25 mouse cellular contexts compared by ENCODE assay signal in the genomic region with DNA sequence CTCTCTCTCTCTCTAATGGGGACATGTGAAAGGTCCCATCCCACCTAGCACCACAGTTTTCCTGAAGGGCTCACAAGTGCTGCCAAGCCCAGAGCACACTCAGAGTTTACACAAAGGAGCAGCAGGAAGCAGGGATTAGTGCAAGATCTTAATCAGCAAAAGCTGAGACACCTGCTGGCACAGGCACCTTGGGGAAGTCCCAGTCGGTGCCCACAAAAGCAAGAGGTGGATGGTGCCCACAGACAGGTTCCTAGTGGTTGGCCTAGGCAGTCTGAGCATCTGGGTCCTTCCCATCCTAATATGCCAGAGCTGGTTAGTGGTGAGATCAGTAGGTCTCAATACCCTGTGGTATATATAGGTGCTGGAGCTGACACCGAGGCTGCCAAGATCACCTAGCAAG. TPM values are rescaled to one million over a fixed set of nuclear protein-coding genes. Genes with fewer than 3 reads are reported as not detected.
A peak's percentile ranks its signal among the peaks of the same experiment; 100 is the strongest.
DNase-seq lines count a peak whose midpoint lies in the region; ATAC-seq and TF ChIP-seq lines count a peak whose summit lies in the region.
"Had no signal": no experiment of that assay in that cellular context is flagged by ENCODE, and none has a peak within 500 bp of the region (broad histone marks: within the 10 kb centered on the region; RNA-seq: fewer than 3 reads in every experiment).

No protein-coding gene starts in this region.

- peaks cover 21% of the 10 kb centered on the region for H3K27me3 ChIP-seq in embryonic facial prominence, embryonic 14.5 days (replicated peaks; ENCODE audit: control insufficient read depth, insufficient read depth, low read length)
- peaks cover 85% of the 10 kb centered on the region for H3K27me3 ChIP-seq in embryonic facial prominence, embryonic 10.5 days (replicated peaks; ENCODE audit: low read depth, poor library complexity, severe bottlenecking)
- no peaks in the 10 kb centered on the region for H3K27me3 ChIP-seq in lung, postnatal 0 days (replicated peaks; ENCODE audit: insufficient read depth, low read length)
- H3K27me3 ChIP-seq in intestine, embryonic 15.5 days (replicated peaks): no peaks in the 10 kb centered on the region
- H3K27me3 ChIP-seq: CH12.LX; stomach, embryonic 15.5 days had no signal

- no peaks in the 10 kb centered on the region for H3K36me3 ChIP-seq in embryonic facial prominence, embryonic 14.5 days (ENCODE audit: control insufficient read depth, insufficient read depth, low read length)
- H3K36me3 ChIP-seq in embryonic facial prominence, embryonic 10.5 days (replicated peaks): no peaks in the 10 kb centered on the region
- no peaks in the 10 kb centered on the region for H3K36me3 ChIP-seq in lung, postnatal 0 days (ENCODE audit: insufficient read depth, low read length)
- H3K36me3 ChIP-seq in intestine, embryonic 15.5 days: no peaks in the 10 kb centered on the region
- H3K36me3 ChIP-seq: heart, embryonic 15.5 days; hindbrain, embryonic 15.5 days; limb, embryonic 15.5 days; midbrain, embryonic 10.5 days; stomach, embryonic 15.5 days had no signal

- TF ChIP-seq CTCF in lung, postnatal 0 days (IDR thresholded peaks at IDR 0.05): no peak

- ATAC-seq in embryonic facial prominence, embryonic 14.5 days (ENCODE audit: low read depth): peak; percentile 54; the same call in 1 of the 2 replicates
- peak; percentile 33; the same call in 1 of the 2 replicates for ATAC-seq in lung, postnatal 0 days
- ATAC-seq in CD4-positive, CD25-positive, alpha-beta regulatory T cell, adult 4 months: peak; percentile 67
- ATAC-seq in intestine, embryonic 15.5 days: no peak
- ATAC-seq: forebrain, embryonic 16.5 days had no signal

- 33% methylated on average over 2 of the region's 2 CpGs for WGBS in embryonic facial prominence, embryonic 14.5 days
- 41% methylated on average over 2 of the region's 2 CpGs for WGBS in embryonic facial prominence, embryonic 10.5 days
- WGBS in lung, postnatal 0 days: 41% methylated on average over 2 of the region's 2 CpGs
- 50% methylated on average over 2 of the region's 2 CpGs for WGBS in intestine, embryonic 15.5 days

- DNase-seq in embryonic facial prominence, embryonic 14.5 days (ENCODE audit: low spot score): peak; percentile 45
- DNase-seq in embryonic facial prominence, embryonic 10.5 days (ENCODE audit: low spot score): no peak
- DNase-seq in lung, postnatal 0 days (ENCODE audit: low spot score): peak; percentile 52
- no peak for DNase-seq in lung, postnatal 10 days
- no peak for DNase-seq in layer of hippocampus, adult 9-10 months (ENCODE audit: low spot score)
- DNase-seq in cerebellum, adult 8-10 months: no peak
- DNase-seq: adrenal gland, postnatal 36 days; cerebellum, adult 11-12 months; cerebellum, postnatal 36 days; heart, adult 18-20 months; heart, postnatal 4 days; kidney, postnatal 10 days; right cerebral cortex, postnatal 25 days; thymus, postnatal 25 days had no signal

- no peaks in the 10 kb centered on the region for H3K4me1 ChIP-seq in embryonic facial prominence, embryonic 14.5 days (ENCODE audit: control insufficient read depth, insufficient read depth, low read length)
- peaks cover 17% of the 10 kb centered on the region for H3K4me1 ChIP-seq in embryonic facial prominence, embryonic 10.5 days
- peaks cover 5% of the 10 kb centered on the region; the same call in 1 of the 2 replicates for H3K4me1 ChIP-seq in lung, postnatal 0 days (ENCODE audit: insufficient read depth, low read depth, low read length)
- H3K4me1 ChIP-seq in intestine, embryonic 15.5 days (replicated peaks): peaks cover 18% of the 10 kb centered on the region
- H3K4me1 ChIP-seq: stomach, embryonic 15.5 days had no signal

- H3K4me3 ChIP-seq in embryonic facial prominence, embryonic 14.5 days (ENCODE audit: low read depth, low read length): no peak overlapping the region
- H3K4me3 ChIP-seq in embryonic facial prominence, embryonic 10.5 days: no peak overlapping the region
- no peak overlapping the region for H3K4me3 ChIP-seq in lung, postnatal 0 days (ENCODE audit: low read depth, low read length)
- no peak overlapping the region for H3K4me3 ChIP-seq in intestine, embryonic 15.5 days (replicated peaks)
- H3K4me3 ChIP-seq: heart, embryonic 15.5 days; hindbrain, embryonic 15.5 days; layer of hippocampus, adult 2 months; limb, embryonic 15.5 days; midbrain, embryonic 10.5 days; stomach, embryonic 15.5 days had no signal

- no peaks in the 10 kb centered on the region for H3K9me3 ChIP-seq in embryonic facial prominence, embryonic 14.5 days (ENCODE audit: control insufficient read depth, low read length)
- no peaks in the 10 kb centered on the region for H3K9me3 ChIP-seq in embryonic facial prominence, embryonic 10.5 days
- no peaks in the 10 kb centered on the region for H3K9me3 ChIP-seq in lung, postnatal 0 days (ENCODE audit: low read length)
- no peaks in the 10 kb centered on the region for H3K9me3 ChIP-seq in intestine, embryonic 15.5 days
- H3K9me3 ChIP-seq: heart, embryonic 15.5 days; hindbrain, embryonic 15.5 days; limb, embryonic 15.5 days; midbrain, embryonic 10.5 days; stomach, embryonic 15.5 days had no signal

- H3K27ac ChIP-seq in embryonic facial prominence, embryonic 14.5 days (replicated peaks; ENCODE audit: low read depth, low read length): no peak overlapping the region
- no peak overlapping the region for H3K27ac ChIP-seq in embryonic facial prominence, embryonic 10.5 days (replicated peaks)
- H3K27ac ChIP-seq in lung, postnatal 0 days (ENCODE audit: low read length): no peak overlapping the region
- peak overlapping the region; percentile 59 for H3K27ac ChIP-seq in intestine, embryonic 15.5 days
- H3K27ac ChIP-seq: heart, embryonic 15.5 days; hindbrain, embryonic 15.5 days; layer of hippocampus, adult 2 months; limb, embryonic 15.5 days; macrophage; midbrain, embryonic 10.5 days had no signal

- no peak overlapping the region for H3K9ac ChIP-seq in embryonic facial prominence, embryonic 14.5 days (ENCODE audit: low read depth, low read length)
- no peak overlapping the region for H3K9ac ChIP-seq in lung, postnatal 0 days (replicated peaks; ENCODE audit: low read depth)
- H3K9ac ChIP-seq in intestine, embryonic 15.5 days: no peak overlapping the region
- H3K9ac ChIP-seq: heart, embryonic 15.5 days; hindbrain, embryonic 15.5 days; limb, embryonic 15.5 days; stomach, embryonic 15.5 days had no signal

- no peak for TF ChIP-seq EP300 in lung, postnatal 0 days (IDR thresholded peaks at IDR 0.05)

- H3K4me2 ChIP-seq in embryonic facial prominence, embryonic 14.5 days (ENCODE audit: low read depth, low read length): no peak overlapping the region
- no peak overlapping the region for H3K4me2 ChIP-seq in lung, postnatal 0 days (replicated peaks; ENCODE audit: low read depth, low read length)
- H3K4me2 ChIP-seq in intestine, embryonic 15.5 days (replicated peaks): no peak overlapping the region
- H3K4me2 ChIP-seq: heart, embryonic 15.5 days; hindbrain, embryonic 15.5 days; limb, embryonic 15.5 days; stomach, embryonic 15.5 days had no signal

RNA-seq across cellular contexts. Expression of gene Shb, which starts 54.0 kb away (rescaled TPM):
- polyA plus RNA-seq in embryonic facial prominence, embryonic 14.5 days (2014; fragmentation: Nextera tagmentation; extraction: Ambion mirVana): 9.7 and 11.3 TPM in 2 replicates
- 3.9 and 4.9 TPM in 2 replicates for polyA plus RNA-seq in embryonic facial prominence, embryonic 10.5 days (2016; fragmentation: Nextera tagmentation; extraction: Ambion mirVana)
- 7.1 and 8.8 TPM in 2 replicates for polyA plus RNA-seq in lung, postnatal 0 days (2015; fragmentation: Nextera tagmentation; extraction: Ambion mirVana)
- under 1 TPM in 1 of 2 experiments, not detected in 1; 0.34 TPM for polyA plus RNA-seq in CD4-positive, CD25-positive, alpha-beta regulatory T cell, adult 4 months (2017; shearing (Covaris generic))
- polyA plus RNA-seq in intestine, embryonic 15.5 days (2015; fragmentation: Nextera tagmentation; extraction: Ambion mirVana): 4.0 and 4.8 TPM in 2 replicates

Comparison
In these comparisons a context has a peak if more than half of its experiments do, and no peak if none do; other contexts are left out.
1. DNase-seq: peak in embryonic facial prominence, embryonic 14.5 days (single experiment) and lung, postnatal 0 days (single experiment); none in embryonic facial prominence, embryonic 10.5 days (single experiment), lung, postnatal 10 days (single experiment), layer of hippocampus, adult 9-10 months (single experiment) and cerebellum, adult 8-10 months (single experiment).